Mouse (Mus musculus) myocyte (in vitro differentiated cells): ENCODE data around the gene 2310002L09Rik.
"Not testable (repeated sequence)": the region's sequence is repeated elsewhere in the genome, so short reads cannot be mapped to it uniquely, and the experiment has no call there.

Experiments
- E2F4 ChIP-seq: IDR thresholded peaks from one replicate; pipeline ENCODE4 v1.6.1; 2011; ENCODE audit warnings: mild to moderate bottlenecking, control low read depth, moderate library complexity; ENCODE audit not compliant: insufficient read depth
- POLR2A ChIP-seq: IDR thresholded peaks from one replicate; pipeline ENCODE4 v1.6.1; 2011; ENCODE audit warnings: low read depth, mild to moderate bottlenecking, control low read depth, moderate library complexity; ENCODE audit not compliant: insufficient read length

DNA sequence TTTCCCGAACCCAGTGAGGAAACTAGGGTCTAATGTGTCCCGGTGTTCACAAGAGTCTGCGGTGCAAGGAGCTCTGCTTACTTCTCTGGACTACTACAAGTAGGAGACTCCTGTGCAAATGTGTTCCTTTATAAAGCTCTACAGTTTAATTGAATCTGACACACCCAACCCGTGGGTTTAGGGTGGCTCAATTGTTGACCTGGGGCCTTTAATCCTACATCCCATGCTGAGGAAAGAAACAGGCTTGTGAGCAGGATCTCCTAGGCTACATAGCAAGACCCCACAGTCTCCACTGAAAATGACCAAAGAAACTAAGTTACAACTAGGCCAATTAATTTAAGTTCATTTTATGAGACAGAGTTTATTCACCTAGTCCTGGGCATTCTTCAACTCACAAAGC is 44.8 kb downstream of the 2310002L09Rik start, which contains the start of gene Gm13871:
- TF ChIP-seq POLR2A, E2F4: not testable (repeated sequence)
